Mouse (Mus musculus) MEL (cell line): ENCODE results near the gene Zic2.

Experiments
- BHLHE40 ChIP-seq: IDR thresholded peaks from 2 replicates; pipeline ENCODE4 v1.6.1; 2012; ENCODE audit warnings: low read depth, mild to moderate bottlenecking, inconsistent platforms, low read length, improper control_type of control experiment, borderline replicate concordance
- CTCF ChIP-seq, 3 experiments: IDR thresholded peaks in 2 of 3; conservative IDR thresholded peaks in 1 of 3; 2 replicates each; pipeline ENCODE4 v1.5.1; 2011 to 2012; ENCODE audit warnings: low read length in 3 of 3, low read depth in 2 of 3, mild to moderate bottlenecking in 2 of 3, improper control_type of control experiment in 1 of 3, inconsistent platforms in 1 of 3, mixed read lengths in 1 of 3, moderate library complexity in 1 of 3; ENCODE audit not compliant: control insufficient read depth in 1 of 3, insufficient read depth in 1 of 3, poor library complexity in 1 of 3, severe bottlenecking in 1 of 3
- GABPA ChIP-seq: IDR thresholded peaks from 2 replicates; pipeline ENCODE4 v1.6.1; 2012; ENCODE audit warnings: low read depth, mild to moderate bottlenecking, inconsistent platforms, low read length, improper control_type of control experiment, moderate library complexity
- GATA1 ChIP-seq: IDR thresholded peaks from 2 replicates; pipeline ENCODE4 v1.6.1; 2011; ENCODE audit warnings: low read depth, low read length, improper control_type of control experiment
- UBTF ChIP-seq: IDR thresholded peaks from 2 replicates; pipeline ENCODE4 v1.6.1; 2012; ENCODE audit warnings: low read depth, mild to moderate bottlenecking, inconsistent platforms, low read length, improper control_type of control experiment, moderate library complexity, borderline replicate concordance; ENCODE audit not compliant: insufficient read depth

- TF ChIP-seq UBTF (no peak), BHLHE40 (no peak), GABPA (no peak), GATA1 (no peak), CTCF (IDR thresholded peaks at IDR 0.05 in 2 of 3, conservative IDR thresholded peaks at IDR 0.05 in 1 of 3; ENCODE audit: control insufficient read depth in 1 of 3, insufficient read depth in 1 of 3, low read depth in 2 of 3, low read length in 3 of 3, poor library complexity in 1 of 3, severe bottlenecking in 1 of 3) (no peak)
These were observed 4.3 kb downstream of the Zic2 start for GRCm38 (mm10) chr14:122479461-122480109.
